Mouse (Mus musculus) embryonic facial prominence, embryonic 12.5 days (tissue): ENCODE measurements around the gene Cytip. TPM values are rescaled to one million over a fixed set of nuclear protein-coding genes. Genes with fewer than 3 reads are reported as not detected.

Experiments used
- ATAC-seq: fragments of 200-750 bp; cut with Nextera tagmentation; 2 replicates; pipeline ENCODE4 v1.8.0; 2017; ENCODE audit not compliant: insufficient number of reproducible peaks, insufficient read depth, low FRiP score, low TSS enrichment
- H3K27ac ChIP-seq: fragments of 300-500 bp; sonication (generic); 2 replicates; pipeline ENCODE4 v1.5.1; 2016; ENCODE audit warnings: mild to moderate bottlenecking
- H3K27me3 ChIP-seq: fragments of 300-500 bp; sonication (generic); 2 replicates; pipeline ENCODE4 v1.6.1; 2016; ENCODE audit warnings: mild to moderate bottlenecking, moderate library complexity
- H3K36me3 ChIP-seq: fragments of 300-500 bp; sonication (generic); 2 replicates; pipeline ENCODE4 v1.6.1; 2016; ENCODE audit warnings: mild to moderate bottlenecking
- H3K4me1 ChIP-seq: fragments of 300-500 bp; sonication (generic); 2 replicates; pipeline ENCODE4 v1.6.1; 2016
- H3K4me2 ChIP-seq: fragments of 300-500 bp; sonication (generic); replicated peaks from 2 replicates; pipeline ENCODE4 v1.6.1; 2016; ENCODE audit warnings: mild to moderate bottlenecking, moderate library complexity
- H3K4me3 ChIP-seq: fragments of 300-500 bp; sonication (generic); 2 replicates; pipeline ENCODE4 v1.5.1; 2016; ENCODE audit warnings: mild to moderate bottlenecking
- H3K9ac ChIP-seq: fragments of 300-500 bp; sonication (generic); 2 replicates; pipeline ENCODE4 v1.6.1; 2016; ENCODE audit warnings: mild to moderate bottlenecking, moderate library complexity
- H3K9me3 ChIP-seq: fragments of 300-500 bp; sonication (generic); 2 replicates; pipeline ENCODE4 v1.6.1; 2016; ENCODE audit warnings: mild to moderate bottlenecking, moderate library complexity
- WGBS: fragments of 180-500 bp; shearing (Covaris S2); methylation state at CpG from one replicate; pipeline ENCODE4 v1.1.7; 2016; 5-methylcytosine and 5-hydroxymethylcytosine counted together
- polyA plus RNA-seq: library from polyadenylated mRNA; unstranded; fragments of >200 nt; fragmentation: Nextera tagmentation; extraction: Ambion mirVana; gene quantifications from 2 replicates; pipeline ENCODE4 v1.2.1, GENCODE M21; 2016

The Cytip gene
- polyA plus RNA-seq, 1 experiment from 2014 or later, result 0.27 TPM

DNA sequence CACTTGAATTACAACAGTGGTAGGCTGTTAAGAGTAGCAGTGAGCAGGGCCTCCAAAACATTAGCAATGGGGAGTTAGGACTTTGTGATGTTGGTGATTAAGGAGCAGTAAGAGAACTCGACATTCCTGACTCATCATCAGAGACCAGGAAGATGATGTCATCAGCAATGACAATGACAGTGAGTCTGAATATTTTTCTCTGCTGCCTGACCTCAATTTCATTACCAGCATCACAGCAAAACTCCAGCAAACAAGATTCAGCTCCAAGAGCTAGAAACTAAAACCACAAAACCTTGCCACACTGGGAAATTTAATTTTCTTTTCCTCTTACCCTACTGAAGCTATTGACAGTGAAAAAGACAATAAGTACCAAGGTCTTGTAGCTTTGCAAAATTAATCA, 14.6 kb downstream of the Cytip start:
- H3K9ac ChIP-seq, result no peak overlapping the region
- no peaks in the 10 kb centered on the region for H3K9me3 ChIP-seq
- no peak overlapping the region for H3K27ac ChIP-seq
- no peaks in the 10 kb centered on the region for H3K36me3 ChIP-seq
- no peaks in the 10 kb centered on the region for H3K27me3 ChIP-seq
- no peak for ATAC-seq
- H3K4me2 ChIP-seq, result no peak overlapping the region
- H3K4me1 ChIP-seq, result no peaks in the 10 kb centered on the region
- H3K4me3 ChIP-seq, result no peak overlapping the region
- WGBS, result 70% methylated on average over 1 of the region's 1 CpGs

DNA sequence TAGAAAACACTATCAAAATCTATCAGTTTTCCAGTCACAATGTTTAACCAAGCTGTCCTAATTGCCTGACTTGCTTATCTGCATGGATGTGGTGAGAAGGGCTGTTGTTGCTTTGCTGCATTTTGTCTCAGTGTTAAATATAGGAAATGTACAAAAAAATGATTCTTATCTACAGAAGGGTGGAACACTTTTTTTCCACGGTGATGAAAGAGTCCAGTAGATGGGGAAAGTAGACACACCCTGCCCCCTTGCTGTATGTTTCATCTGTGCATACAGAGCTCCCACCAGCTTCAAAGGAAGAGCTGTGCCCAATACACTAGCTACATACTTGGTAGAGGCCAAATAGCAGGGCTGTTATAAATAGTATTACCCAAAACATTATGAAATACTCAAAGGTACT, 16.3 kb downstream of the Cytip start:
- H3K36me3 ChIP-seq, result no peaks in the 10 kb centered on the region
- H3K9ac ChIP-seq, result no peak overlapping the region
- no peak overlapping the region for H3K4me3 ChIP-seq
- H3K4me2 ChIP-seq, result no peak overlapping the region
- H3K27me3 ChIP-seq, result no peaks in the 10 kb centered on the region
- no peaks in the 10 kb centered on the region for H3K9me3 ChIP-seq
- ATAC-seq, result no peak
- WGBS, result 79% methylated on average over 1 of the region's 1 CpGs
- no peaks in the 10 kb centered on the region for H3K4me1 ChIP-seq
- H3K27ac ChIP-seq, result no peak overlapping the region

DNA sequence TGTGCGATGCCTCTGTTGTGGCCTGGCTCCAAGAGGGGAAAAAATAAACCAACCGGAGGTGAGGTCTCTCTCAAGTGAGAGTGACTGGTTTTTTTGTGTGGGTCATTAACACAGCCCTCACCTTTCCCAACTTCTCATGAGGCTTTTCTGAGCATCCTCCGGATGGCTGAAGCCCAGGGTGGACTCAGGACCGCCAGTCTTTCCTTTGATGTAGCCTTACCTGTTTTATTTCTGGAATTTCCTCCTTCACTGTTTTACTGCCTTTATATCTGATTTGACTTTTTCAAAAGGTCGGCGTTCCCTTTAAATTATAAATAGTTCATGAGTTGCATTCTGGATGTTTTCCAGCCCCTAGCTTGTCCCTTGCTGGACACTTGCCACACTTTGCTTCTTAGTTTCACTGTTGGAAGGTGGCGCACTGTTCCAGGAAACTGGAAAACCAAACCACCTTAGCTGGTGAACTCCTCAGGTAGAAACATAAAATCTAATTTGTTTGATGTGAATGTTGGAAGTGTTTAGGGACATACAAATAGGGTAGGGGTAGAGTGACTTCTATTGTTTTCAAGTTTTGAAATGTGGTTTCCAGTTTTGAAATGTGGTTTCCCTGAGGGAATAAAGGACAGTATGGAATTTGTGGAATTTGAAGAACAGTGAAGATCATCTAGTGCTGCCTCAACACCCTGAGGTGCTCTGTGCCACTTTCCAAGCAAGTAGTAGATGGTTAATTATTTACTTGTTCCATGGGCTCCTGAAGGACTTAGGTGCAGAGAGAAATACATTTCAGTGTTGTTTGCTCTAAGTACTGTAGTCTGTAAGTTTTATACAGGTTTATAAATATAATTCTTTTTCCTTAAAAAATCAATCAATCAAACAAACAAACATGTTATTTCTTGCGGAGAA, 19.7 kb downstream of the Cytip start:
- no peak overlapping the region for H3K9ac ChIP-seq
- H3K27me3 ChIP-seq, result no peaks in the 10 kb centered on the region
- H3K36me3 ChIP-seq, result no peaks in the 10 kb centered on the region
- WGBS, result 88% methylated on average over 8 of the region's 8 CpGs
- no peak overlapping the region for H3K4me3 ChIP-seq
- no peak overlapping the region for H3K27ac ChIP-seq
- no peak overlapping the region for H3K4me2 ChIP-seq
- H3K4me1 ChIP-seq, result no peaks in the 10 kb centered on the region
- no peak for ATAC-seq
- H3K9me3 ChIP-seq, result no peaks in the 10 kb centered on the region

DNA sequence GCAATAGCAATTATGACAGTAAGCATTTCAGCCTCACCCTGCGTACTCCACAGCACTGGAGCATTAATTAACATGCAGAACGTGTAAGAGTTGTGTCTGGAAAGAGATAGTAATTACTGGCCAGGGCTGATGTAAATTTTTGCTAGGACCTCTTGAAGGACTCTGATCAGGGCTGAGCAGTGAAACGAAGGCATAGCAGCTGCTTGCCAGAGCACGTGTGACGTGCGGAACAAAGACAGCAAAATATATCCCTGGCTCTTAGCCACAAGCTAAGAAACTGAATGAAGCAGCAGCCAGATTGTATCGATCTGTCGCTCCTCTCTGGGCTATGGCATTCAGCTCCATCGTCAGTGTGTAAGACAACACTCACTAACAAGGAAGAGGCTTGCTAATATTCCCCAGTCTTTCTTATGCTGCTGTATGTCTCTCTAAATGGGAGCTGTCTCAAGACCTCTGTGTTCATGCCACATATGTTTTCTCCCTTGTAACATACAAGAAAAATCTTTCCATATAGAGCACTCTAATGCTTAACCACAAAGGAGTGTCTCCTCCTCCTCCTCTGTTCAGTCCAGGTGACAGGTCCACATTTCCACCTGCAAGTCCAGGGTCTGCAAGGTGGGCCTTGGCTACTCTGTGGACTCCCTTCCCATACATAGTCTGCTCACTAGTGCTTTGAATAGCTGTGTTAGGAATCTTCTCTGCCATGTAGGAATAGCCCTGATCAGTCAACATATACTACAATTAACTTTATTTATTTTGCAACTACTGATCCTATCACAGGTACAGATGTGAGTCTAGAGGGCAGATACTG, 20.7 kb downstream of the Cytip start:
- Histone ChIP-seq H3K27me3 (no peaks in the 10 kb centered on the region), H3K9ac (no peak overlapping the region), H3K27ac (no peak overlapping the region), H3K4me3 (no peak overlapping the region), H3K9me3 (no peaks in the 10 kb centered on the region), H3K4me2 (no peak overlapping the region), H3K4me1 (no peaks in the 10 kb centered on the region), H3K36me3 (no peaks in the 10 kb centered on the region)
- ATAC-seq, result no peak
- WGBS, result 75% methylated on average over 9 of the region's 9 CpGs

DNA sequence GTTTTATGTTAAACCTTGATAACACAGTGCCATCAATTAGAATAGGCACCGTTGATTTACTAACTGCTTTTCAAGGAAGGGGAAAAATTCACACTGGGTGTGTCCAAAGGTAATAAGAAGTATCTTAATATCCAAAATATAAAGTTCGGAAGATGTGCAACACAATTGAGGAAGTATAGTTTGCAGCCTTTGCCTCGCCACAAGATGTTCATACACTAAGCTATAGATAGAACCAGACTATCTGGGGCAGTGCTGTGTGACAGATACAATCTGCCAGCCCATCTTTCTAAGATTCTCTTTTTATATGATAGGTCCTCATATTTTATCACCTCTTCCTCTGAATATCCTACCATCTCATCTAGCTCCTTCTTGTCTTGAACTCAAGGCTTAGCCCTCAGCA, 22.4 kb downstream of the Cytip start:
- H3K4me3 ChIP-seq, result no peak overlapping the region
- no peaks in the 10 kb centered on the region for H3K4me1 ChIP-seq
- no peak overlapping the region for H3K4me2 ChIP-seq
- no peak overlapping the region for H3K9ac ChIP-seq
- H3K9me3 ChIP-seq, result no peaks in the 10 kb centered on the region
- no peak for ATAC-seq
- WGBS, result 88% methylated on average over 3 of the region's 3 CpGs
- no peaks in the 10 kb centered on the region for H3K27me3 ChIP-seq
- H3K36me3 ChIP-seq, result no peaks in the 10 kb centered on the region
- no peak overlapping the region for H3K27ac ChIP-seq

DNA sequence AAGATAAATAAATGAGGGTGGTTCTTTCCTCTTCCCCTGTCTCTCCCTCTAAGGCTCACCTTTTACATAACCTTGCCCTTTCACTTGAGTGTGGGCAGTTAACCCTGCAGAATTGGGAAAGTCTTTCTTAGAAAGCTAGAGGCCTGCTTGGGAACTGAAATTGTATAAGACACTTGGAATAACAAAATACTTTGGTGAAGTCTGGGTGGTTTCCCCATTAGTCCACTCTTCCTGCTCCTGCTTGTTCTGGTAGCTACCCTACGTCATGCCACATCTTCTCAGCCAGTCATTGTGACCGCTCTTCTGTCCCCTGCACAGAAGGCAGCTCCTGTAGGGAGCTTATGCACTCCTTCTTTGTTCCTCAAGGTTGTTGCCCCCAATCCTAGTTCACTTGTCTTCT, 26.2 kb downstream of the Cytip start:
- no peaks in the 10 kb centered on the region for H3K36me3 ChIP-seq
- 90% methylated on average over 2 of the region's 2 CpGs for WGBS
- no peak for ATAC-seq
- no peak overlapping the region for H3K27ac ChIP-seq
- no peak overlapping the region for H3K9ac ChIP-seq
- no peaks in the 10 kb centered on the region for H3K27me3 ChIP-seq
- no peaks in the 10 kb centered on the region for H3K9me3 ChIP-seq
- H3K4me3 ChIP-seq, result no peak overlapping the region
- no peak overlapping the region for H3K4me2 ChIP-seq
- no peaks in the 10 kb centered on the region for H3K4me1 ChIP-seq

DNA sequence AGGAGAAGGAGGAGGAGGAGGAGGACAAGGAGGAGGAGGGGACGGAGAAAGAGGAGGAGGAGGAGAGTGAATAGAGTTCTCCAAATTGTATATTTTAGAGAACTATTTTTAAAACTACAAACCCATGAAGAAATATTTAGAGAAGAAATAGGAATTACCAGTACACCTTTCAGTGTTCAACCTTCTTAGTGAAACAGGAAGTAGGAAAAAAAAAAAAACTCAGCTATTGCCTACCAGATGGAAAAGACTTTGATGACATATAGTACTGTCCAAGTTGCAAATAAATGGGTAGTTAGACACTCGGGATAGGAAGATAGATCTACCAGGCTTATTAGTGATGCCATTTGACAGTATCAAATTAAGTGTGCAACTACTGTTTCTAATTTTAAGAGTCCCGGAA, 27.7 kb downstream of the Cytip start:
- no peaks in the 10 kb centered on the region for H3K27me3 ChIP-seq
- no peak overlapping the region for H3K27ac ChIP-seq
- H3K9me3 ChIP-seq, result no peaks in the 10 kb centered on the region
- WGBS, result 81% methylated on average over 3 of the region's 3 CpGs
- no peak overlapping the region for H3K4me3 ChIP-seq
- no peak overlapping the region for H3K9ac ChIP-seq
- no peaks in the 10 kb centered on the region for H3K36me3 ChIP-seq
- no peak for ATAC-seq
- H3K4me2 ChIP-seq, result no peak overlapping the region
- H3K4me1 ChIP-seq, result no peaks in the 10 kb centered on the region

DNA sequence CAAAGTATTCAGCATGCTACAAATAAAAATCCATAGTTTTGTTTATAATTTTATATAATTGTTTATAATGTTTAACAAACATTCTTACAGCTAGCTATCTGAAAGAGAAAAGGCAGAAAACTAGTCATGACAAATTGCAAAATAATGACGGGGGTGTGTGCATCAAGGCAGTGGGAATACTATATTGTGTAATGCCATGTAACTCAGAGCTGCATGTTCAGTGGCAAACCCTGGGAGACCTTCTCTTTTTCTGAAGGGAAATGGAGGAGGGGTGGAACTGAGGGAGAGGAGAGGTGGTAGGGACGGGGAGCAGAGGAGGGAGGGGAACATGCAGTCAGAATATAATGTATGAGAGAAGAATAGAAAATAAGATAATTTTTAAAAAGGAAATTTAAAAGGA, 28.6 kb downstream of the Cytip start:
- H3K9me3 ChIP-seq, result no peaks in the 10 kb centered on the region
- H3K27me3 ChIP-seq, result no peaks in the 10 kb centered on the region
- 73% methylated on average over 2 of the region's 2 CpGs for WGBS
- H3K4me3 ChIP-seq, result no peak overlapping the region
- H3K9ac ChIP-seq, result no peak overlapping the region
- H3K4me1 ChIP-seq, result no peaks in the 10 kb centered on the region
- H3K36me3 ChIP-seq, result no peaks in the 10 kb centered on the region
- no peak for ATAC-seq
- H3K27ac ChIP-seq, result no peak overlapping the region
- no peak overlapping the region for H3K4me2 ChIP-seq

DNA sequence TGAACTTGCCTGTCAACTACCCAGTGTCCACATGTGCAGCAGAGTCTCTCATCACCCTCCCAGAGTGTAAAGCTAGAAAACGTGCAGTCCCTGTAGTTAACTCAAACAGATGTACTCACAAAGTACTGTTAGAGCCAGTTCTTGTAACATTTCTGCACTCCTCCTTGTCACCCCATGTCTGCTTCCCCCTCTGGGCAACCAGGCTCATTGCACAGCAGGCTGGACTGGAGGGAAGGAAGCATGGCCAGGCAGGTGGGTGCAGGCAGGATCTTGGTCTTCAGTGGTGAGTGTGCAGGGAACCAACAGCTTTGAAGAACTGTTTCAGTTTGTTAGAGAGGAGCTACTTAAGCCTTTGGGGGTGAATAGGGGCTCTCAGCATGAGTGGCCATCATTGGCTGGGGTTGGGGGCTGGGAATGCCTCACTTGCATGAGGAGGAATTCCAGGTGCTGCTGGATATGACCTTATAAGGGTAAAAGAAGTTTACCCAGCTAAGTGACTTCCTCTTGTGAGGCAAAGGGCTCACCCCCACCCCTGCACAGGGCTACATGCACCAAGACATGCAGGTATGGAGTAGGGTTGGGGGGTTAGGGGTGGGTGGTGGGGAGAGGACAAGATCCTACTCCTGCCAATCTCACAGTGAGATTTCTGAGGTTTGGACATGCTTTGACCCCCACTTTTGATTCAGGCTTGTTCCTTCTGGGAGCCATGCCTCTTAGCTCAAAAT, 31.7 kb downstream of the Cytip start:
- no peak overlapping the region for H3K9ac ChIP-seq
- H3K4me2 ChIP-seq, result no peak overlapping the region
- H3K4me1 ChIP-seq, result no peaks in the 10 kb centered on the region
- H3K36me3 ChIP-seq, result no peaks in the 10 kb centered on the region
- H3K27ac ChIP-seq, result no peak overlapping the region
- WGBS, result 60% methylated on average over 1 of the region's 1 CpGs
- no peaks in the 10 kb centered on the region for H3K27me3 ChIP-seq
- H3K4me3 ChIP-seq, result no peak overlapping the region
- no peak for ATAC-seq
- H3K9me3 ChIP-seq, result no peaks in the 10 kb centered on the region

DNA sequence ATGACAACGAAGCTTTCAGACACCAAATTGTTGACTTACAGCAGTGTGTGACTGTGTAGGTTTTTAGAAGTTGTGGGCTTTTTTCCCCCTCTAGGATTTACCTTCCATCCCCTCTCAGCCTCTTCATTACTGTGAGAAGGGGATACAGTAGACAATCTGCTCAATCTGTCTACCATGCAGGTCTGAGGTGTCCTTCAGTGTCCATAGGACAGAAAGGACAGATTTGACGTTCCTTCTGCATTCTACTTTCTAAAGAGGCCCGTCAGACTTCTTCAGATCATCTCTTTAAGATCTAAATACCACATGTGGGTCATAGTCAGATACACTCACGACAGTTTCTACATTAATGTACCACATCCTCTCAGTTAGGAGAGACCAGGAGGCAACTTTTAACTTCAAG, 33.5 kb downstream of the Cytip start:
- Histone ChIP-seq H3K27me3 (no peaks in the 10 kb centered on the region), H3K4me3 (no peak overlapping the region), H3K27ac (no peak overlapping the region), H3K36me3 (no peaks in the 10 kb centered on the region), H3K9ac (no peak overlapping the region), H3K4me2 (no peak overlapping the region), H3K4me1 (no peaks in the 10 kb centered on the region), H3K9me3 (no peaks in the 10 kb centered on the region)
- 86% methylated on average over 4 of the region's 4 CpGs for WGBS
- no peak for ATAC-seq

DNA sequence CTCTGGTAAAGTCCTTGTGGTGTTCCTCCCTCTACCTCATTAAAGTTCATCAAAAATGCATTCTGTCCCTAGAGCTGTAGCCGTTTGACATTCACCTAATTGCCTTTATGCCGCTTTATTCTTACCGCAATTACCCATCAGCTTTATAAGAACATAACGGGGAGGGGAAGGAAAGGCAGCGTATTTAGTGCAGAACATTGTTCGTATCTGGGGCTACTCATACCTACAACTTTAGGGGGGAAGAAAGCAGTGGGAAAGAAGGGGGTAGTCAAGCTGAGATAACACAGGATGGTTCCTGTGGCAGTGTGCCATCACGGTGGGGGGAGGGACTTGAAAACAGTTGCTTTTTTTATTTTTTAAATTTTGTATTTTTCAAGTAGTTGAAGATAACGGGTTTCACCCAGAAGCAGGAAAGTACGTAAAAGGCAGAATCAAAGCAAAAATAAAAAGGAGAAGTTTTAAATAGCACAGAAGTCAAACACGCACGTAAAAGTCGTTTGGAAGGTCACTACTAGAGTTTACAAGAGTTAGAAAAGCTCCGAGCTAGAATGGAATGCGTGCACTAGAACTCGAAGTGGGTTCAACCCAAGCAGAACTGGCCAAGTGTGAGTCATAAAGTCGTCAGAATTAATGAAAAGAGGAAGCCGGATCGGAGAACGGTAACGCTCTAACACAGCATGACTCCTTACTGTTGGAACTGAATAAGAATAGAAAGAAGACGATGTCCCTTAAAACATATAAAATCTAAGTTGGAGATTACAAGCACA, 34.6 kb downstream of the Cytip start:
- H3K27ac ChIP-seq, result no peak overlapping the region
- H3K4me2 ChIP-seq, result no peak overlapping the region
- H3K27me3 ChIP-seq, result no peaks in the 10 kb centered on the region
- WGBS, result 85% methylated on average over 21 of the region's 21 CpGs
- H3K36me3 ChIP-seq, result no peaks in the 10 kb centered on the region
- H3K4me1 ChIP-seq, result no peaks in the 10 kb centered on the region
- H3K9me3 ChIP-seq, result no peaks in the 10 kb centered on the region
- H3K4me3 ChIP-seq, result no peak overlapping the region
- no peak overlapping the region for H3K9ac ChIP-seq
- no peak for ATAC-seq
